Mouse (Mus musculus) gastrocnemius, adult 2 months (tissue): Measurements from ENCODE around the gene Diaph2. TPM values are rescaled to one million over a fixed set of nuclear protein-coding genes. Genes with fewer than 3 reads are reported as not detected.
"Not testable (repeated sequence)": the region's sequence is repeated elsewhere in the genome, so short reads cannot be mapped to it uniquely, and the experiment has no call there.

Source experiments
- DNase-seq: peaks from one replicate; pipeline ENCODE4 v3.0.0; 2022
- H3K27ac ChIP-seq: fragments of 200-600 bp; 2 replicates; pipeline ENCODE4 v1.8.1; 2022; ENCODE audit warnings: mild to moderate bottlenecking
- H3K4me3 ChIP-seq: fragments of 200-600 bp; 2 replicates; pipeline ENCODE4 v1.8.1; 2022; ENCODE audit warnings: mild to moderate bottlenecking, moderate library complexity
- CTCF ChIP-seq: fragments of 200-600 bp; IDR thresholded peaks from 2 replicates; pipeline ENCODE4 v1.8.1; 2022; ENCODE audit warnings: antibody characterized with exemption, mild to moderate bottlenecking, moderate library complexity
- intact Hi-C: fragments of 180-260 bp; cut with DNase I; formaldehyde crosslinking; loops from one replicate; pipeline ENCODE4 v1.15.1; 2025
- total RNA-seq, 2 experiments: library from RNA; stranded (reverse); gene quantifications; 2 replicates each; pipeline ENCODE4 v1.2.3; 2021

The Diaph2 gene
- total RNA-seq, 2 experiments from 2014 or later = 4.9 to 5.5 TPM

DNA sequence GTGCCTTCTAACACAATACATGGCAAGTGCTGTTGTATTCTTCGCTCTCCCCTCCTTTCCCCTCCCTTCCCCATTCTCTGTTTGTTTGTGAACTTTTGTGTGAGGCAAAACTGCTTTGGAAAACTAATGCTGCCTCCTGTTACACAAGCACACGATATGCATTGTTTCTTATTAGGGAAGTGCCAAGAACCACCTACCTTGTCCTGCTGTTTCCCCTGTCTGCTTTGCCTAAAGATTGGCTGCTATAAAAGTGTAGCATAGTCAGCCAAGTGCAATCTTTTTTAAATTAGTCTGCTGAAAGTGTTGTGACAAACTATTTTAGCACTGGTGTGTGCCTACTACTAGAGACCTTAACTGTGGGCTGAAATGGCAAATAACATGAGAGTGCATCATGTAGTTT is 15.8 kb downstream of the Diaph2 start:
- intact Hi-C loops = no loop called here
- Histone ChIP-seq H3K27ac (no peak overlapping the region), H3K4me3 (no peak overlapping the region)
- TF ChIP-seq CTCF = no peak
- no peak for DNase-seq

GRCm38 (mm10) chrX:129766811-129767210 is 17.3 kb downstream of the Diaph2 start:
- H3K27ac ChIP-seq = no peak overlapping the region
- intact Hi-C loops = no loop called here
- no peak for TF ChIP-seq CTCF
- H3K4me3 ChIP-seq = no peak overlapping the region
- DNase-seq = no peak

GRCm38 (mm10) chrX:129770625-129771024 is 21.1 kb downstream of the Diaph2 start:
- TF ChIP-seq CTCF = no peak
- Histone ChIP-seq H3K27ac (no peak overlapping the region), H3K4me3 (no peak overlapping the region)
- intact Hi-C loops = no loop called here
- DNase-seq = no peak

DNA sequence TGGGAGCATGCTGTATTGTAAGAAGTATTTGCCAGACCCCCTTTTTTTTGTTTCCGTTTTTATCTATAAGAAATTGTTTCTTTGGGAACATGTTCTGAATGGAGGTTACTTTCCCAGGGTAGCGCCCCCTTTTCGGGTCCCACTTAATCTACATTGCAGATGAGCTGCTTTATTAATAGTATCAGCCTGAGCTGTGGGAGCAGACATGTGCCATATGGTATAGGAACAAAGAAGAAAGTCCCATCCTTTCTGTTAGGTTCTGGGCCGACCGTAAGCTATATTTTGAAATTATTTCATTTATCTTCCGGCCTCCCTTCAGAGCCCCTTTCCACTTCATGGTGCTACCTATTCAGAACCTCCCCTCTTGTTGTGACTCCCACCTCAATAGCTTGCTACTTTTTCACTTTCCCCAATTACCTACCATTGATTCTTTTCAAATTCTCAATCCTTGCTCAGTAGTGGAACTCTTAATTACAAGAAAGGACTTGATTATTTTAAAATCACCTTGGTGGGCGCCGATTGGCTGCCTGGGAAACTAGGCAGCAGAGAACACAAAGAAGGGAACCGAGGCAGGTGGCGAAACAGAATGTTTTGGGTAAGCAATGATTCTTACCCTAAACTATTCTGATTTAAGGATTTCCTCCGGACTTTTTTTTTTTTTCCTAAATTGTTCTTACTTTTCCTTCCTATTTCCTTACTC is 24.2 kb downstream of the Diaph2 start:
- DNase-seq = no peak
- intact Hi-C loops = no loop called here
- H3K4me3 ChIP-seq = no peak overlapping the region

DNA sequence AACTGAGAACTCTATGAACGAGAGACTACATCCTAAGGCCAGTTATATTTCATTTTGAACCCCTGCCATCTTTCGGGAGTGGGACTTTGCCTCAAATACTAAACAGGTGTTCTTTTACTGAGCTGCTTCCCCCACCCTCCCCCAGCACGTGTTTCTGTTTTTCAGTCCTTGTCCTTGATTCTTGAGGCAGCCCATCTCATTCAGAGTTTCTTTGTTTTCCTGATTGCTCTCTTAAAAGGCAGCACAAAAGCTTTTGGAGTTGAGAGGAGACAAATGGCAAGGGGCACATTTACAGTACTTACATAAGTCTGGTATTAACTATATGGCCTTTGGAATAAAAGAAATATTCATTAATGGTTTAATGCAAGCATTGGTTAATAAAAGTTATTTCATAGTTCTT is 24.9 kb downstream of the Diaph2 start:
- intact Hi-C loops = no loop called here
- no peak overlapping the region for H3K4me3 ChIP-seq
- no peak overlapping the region for H3K27ac ChIP-seq
- no peak for TF ChIP-seq CTCF
- no peak for DNase-seq

More for the DNA sequence above, 24.2 kb downstream of the Diaph2 start:
- H3K27ac ChIP-seq = no peak overlapping the region
- TF ChIP-seq CTCF = no peak

DNA sequence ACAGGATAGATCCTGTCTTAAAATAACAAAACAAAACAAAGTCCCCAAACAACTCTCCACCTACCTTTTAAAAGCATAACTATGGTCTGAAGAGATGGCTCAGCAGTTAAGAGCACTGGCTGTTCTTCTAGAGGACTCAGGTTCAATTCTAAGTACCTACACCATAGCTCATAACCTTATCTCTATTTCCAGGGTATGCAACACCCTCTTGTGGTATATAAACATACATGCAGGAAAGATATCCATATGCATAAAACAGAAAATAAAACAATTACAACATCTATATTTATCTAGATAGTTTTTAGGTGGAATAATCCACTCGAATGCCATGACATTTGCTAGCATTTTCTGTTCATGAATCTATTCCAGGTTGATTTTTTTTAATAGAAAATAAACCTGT is 27.2 kb downstream of the Diaph2 start:
- no peak for DNase-seq
- Histone ChIP-seq H3K4me3 (no peak overlapping the region), H3K27ac (no peak overlapping the region)
- peak; percentile 10; the same call in 1 of the 2 replicates for TF ChIP-seq CTCF
- intact Hi-C loops = no loop called here

GRCm38 (mm10) chrX:129777404-129777962 is 27.9 kb downstream of the Diaph2 start:
- no peak for TF ChIP-seq CTCF
- H3K27ac ChIP-seq = no peak overlapping the region
- intact Hi-C loops = no loop called here
- no peak for DNase-seq
- H3K4me3 ChIP-seq = no peak overlapping the region

DNA sequence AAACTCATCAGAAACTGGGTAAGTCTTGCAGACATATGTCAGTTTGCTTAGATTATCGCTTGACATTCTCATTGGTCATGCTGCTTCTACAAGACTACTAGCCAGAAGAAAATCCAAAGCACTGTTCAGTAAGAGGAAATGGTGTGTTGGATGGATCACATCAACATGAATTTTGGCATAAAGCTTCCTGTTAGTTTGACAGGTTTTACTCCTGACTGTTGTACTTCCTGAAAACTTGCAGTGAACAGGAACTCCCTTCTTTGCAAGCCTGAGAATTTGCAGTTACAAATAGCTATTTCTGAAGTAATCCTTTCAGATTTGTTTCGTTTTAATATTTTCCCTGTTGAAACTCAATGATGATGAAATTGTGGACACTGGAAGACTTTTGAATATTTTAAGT is 32.3 kb downstream of the Diaph2 start:
- H3K27ac ChIP-seq = no peak overlapping the region
- DNase-seq = no peak
- intact Hi-C loops = no loop called here
- H3K4me3 ChIP-seq = no peak overlapping the region
- TF ChIP-seq CTCF = no peak

GRCm38 (mm10) chrX:129784062-129784461 is 34.5 kb downstream of the Diaph2 start:
- DNase-seq = no peak
- Histone ChIP-seq H3K27ac (no peak overlapping the region), H3K4me3 (no peak overlapping the region)
- intact Hi-C loops = no loop called here
- no peak for TF ChIP-seq CTCF

GRCm38 (mm10) chrX:129799920-129800319 is 50.4 kb downstream of the Diaph2 start:
- H3K4me3 ChIP-seq, H3K27ac ChIP-seq, intact Hi-C loops, DNase-seq: not testable (repeated sequence)

DNA sequence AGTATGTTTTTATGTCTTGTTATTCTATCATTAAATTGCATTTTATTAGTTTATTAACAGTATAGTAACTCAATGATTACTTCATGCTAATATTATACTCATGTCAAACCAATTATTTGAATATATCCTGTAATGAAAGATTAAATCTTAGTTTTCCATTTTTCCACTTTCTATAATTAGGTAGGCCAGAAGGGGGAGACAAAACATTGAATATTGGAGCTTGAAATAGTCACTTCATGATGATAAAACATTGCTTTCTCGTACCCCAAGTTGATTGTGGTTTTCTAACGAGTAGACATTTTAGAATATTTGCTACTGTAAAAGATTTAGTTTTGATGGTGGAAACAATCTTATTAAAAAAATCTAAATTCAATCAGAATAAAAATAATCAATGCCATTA is 82.4 kb downstream of the Diaph2 start:
- no peak overlapping the region for H3K4me3 ChIP-seq
- H3K27ac ChIP-seq = no peak overlapping the region
- TF ChIP-seq CTCF = peak; percentile 59
- intact Hi-C loops = no loop called here
- DNase-seq = no peak

DNA sequence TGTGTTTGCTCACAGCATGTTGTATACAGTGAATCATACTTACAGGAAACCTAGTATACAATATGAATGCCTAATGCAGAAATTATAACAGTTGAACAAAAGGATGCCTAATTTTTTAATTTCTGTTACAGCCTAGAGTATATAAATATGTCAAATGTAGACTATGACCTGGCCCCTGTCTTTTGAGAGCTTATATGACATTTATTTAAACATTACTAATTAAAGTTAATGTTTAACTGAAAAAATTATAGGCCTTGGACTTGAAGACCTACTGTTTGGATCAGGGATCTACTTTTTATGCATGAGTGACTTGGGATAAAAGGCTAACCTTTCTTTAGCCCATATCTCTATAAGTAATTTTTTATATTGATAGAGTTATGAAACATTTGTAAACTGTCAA is 84.3 kb downstream of the Diaph2 start:
- H3K27ac ChIP-seq = no peak overlapping the region
- intact Hi-C loops = no loop called here
- DNase-seq = no peak
- no peak for TF ChIP-seq CTCF
- no peak overlapping the region for H3K4me3 ChIP-seq

DNA sequence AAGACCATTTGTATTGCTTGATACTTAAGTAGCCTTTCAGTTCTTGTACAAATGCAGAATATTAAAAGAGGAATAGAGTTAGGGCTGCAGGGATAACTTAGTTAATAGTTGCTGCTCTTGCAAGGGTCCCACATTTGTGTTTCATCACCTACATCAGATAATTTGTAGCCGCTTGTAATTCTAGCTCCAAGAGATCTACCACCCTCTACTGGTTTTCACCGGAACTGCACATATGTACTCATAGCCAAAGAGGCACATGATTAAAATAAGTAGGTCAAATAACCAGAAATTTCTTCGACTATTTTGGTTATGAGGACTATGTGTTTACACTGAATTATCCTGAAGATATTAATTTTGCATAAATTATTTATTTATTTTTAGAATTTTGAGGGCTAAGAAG is 134.9 kb downstream of the Diaph2 start:
- intact Hi-C loops = no loop called here
- peak; percentile 16 for DNase-seq
- no peak overlapping the region for H3K27ac ChIP-seq
- TF ChIP-seq CTCF = peak; percentile 75
- H3K4me3 ChIP-seq = no peak overlapping the region

GRCm38 (mm10) chrX:129925806-129926205 is 176.3 kb downstream of the Diaph2 start:
- Histone ChIP-seq H3K4me3 (no peak overlapping the region), H3K27ac (no peak overlapping the region)
- TF ChIP-seq CTCF = no peak
- intact Hi-C loops = no loop called here
- DNase-seq = no peak
